In genomic region chr8:43603657-43604056, GRCm38 (mm10) we compare ENCODE assay signal across 13 mouse cellular contexts. TPM values are rescaled to one million over a fixed set of nuclear protein-coding genes. Genes with fewer than 3 reads are reported as not detected.
"Had no signal": no experiment of that assay in that cellular context is flagged by ENCODE, and none has a peak within 500 bp of the region (broad histone marks: within the 10 kb centered on the region; RNA-seq: fewer than 3 reads in every experiment).

No protein-coding gene starts in this region.

RNA-seq across cellular contexts. Expression of gene Gm5346, which starts 23.4 kb away (rescaled TPM):
- polyA plus RNA-seq: neural tube, embryonic 13.5 days; neural tube, embryonic 14.5 days; neural tube, embryonic 15.5 days; small intestine, adult 2 months; spleen, adult 2 months; stomach, embryonic 14.5 days; stomach, embryonic 15.5 days; stomach, embryonic 16.5 days; stomach, postnatal 0 days; thymus, adult 2 months; thymus, postnatal 0 days; urinary bladder, adult 2 months had no signal

RNA-seq across cellular contexts. Expression of gene Adam26a, which starts 27.1 kb away (rescaled TPM):
- total RNA-seq: neutrophil, adult 5-6 weeks had no signal
- polyA plus RNA-seq: neural tube, embryonic 13.5 days; neural tube, embryonic 14.5 days; neural tube, embryonic 15.5 days; small intestine, adult 2 months; spleen, adult 2 months; stomach, embryonic 14.5 days; stomach, embryonic 15.5 days; stomach, embryonic 16.5 days; stomach, postnatal 0 days; thymus, adult 2 months; thymus, postnatal 0 days; urinary bladder, adult 2 months had no signal
